Mouse (Mus musculus): ENCODE data around the gene Vamp8.
A peak's percentile ranks its signal among the peaks of the same experiment; 100 is the strongest.

Gene Vamp8

DNA sequence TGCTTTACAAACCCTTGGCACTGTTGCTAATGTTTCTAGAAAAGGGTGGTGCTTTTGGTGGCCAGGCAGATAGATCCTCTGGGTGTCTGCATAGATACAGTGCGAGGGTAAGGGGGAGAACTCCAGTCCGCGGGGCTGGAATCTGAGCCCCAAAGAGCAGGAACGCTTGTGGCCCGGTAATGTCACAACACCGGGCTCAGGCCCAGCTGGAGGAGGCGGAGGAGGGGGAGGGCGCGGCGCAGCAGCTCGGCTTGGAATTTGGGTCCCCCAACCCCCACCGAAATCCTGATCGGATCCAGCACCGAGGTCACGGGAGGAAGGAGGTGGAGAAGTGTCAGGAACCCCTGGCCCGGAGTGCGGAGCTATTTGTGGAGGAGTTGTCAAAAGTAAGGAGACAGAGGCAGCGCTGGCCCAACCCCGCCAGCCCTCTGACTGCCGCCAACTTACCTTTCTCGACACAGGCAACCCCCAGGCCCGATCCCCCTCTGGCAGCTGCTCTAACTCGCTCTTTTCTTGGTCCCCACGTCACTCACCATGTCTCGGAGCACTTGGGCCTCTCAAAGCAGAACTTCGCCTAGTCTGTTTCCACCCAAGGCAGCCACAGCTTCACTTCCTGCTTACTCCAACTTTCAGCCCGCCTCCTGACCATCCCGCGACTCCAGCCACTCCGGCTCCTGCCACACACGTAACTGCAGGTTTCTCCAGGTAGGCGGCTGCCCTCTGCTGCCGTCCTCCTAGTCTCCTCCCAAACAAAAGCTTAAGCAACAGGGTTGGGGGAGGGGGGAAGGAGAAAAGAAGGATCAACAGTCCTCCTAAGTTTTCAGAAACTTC is at the start of gene Vamp8:
TSS of gene Vamp8 (minus strand) at position 763 of the 831 bp plus-strand sequence.
- DNase-seq (ENCODE audit: extremely low spot score): peak; percentile 72

DNA sequence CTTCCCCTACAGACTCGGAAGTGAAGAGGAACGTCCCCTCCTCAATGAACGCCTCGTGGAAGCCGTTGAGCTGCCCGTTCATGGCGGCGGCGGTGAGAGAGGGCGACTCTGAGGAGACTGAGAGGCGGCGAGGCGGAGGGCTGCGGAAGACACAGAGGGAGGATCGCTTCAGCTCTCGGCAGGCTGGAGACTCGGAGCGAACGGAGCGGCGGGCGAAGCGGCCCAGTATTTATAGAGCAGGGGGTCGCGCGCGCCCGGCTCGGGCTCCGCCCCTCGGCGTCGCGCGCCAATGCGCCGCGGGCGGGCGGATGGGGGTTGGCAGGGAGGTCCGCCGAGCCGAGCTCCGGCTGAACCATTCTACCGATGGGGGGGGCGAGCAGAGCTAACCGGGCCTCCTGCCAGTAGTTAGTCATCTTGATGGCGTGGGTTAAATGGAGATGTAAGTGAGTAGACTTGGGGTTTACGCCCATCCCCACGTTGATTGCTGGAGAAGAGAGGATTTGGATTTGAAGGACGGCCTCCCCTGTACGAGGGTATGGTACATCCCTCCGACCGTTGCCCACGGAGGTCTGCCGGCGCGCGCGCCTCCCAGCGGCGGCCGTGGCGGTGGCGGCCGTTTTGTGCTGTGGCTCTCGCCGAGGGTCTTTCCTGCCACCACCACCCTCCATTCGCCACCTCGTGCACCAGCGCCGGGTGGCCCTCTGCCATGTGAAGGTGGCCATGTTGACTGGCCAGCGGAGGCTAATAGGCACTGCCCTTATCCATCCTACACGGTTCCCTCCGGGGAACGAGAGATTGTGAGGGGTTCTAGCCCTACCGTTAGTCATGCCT is 49.1 kb upstream of the Vamp8 start, which contains the start of gene Mat2a:
TSS of gene Mat2a (minus strand) at position 204 of the 831 bp plus-strand sequence.
- peak; percentile 97 for DNase-seq (ENCODE audit: extremely low spot score)

GRCm38 (mm10) chr6:72438862-72439354 is 48.4 kb upstream of the Vamp8 start:
- DNase-seq (ENCODE audit: extremely low spot score): peak; percentile 82

- peak; percentile 26 for DNase-seq (ENCODE audit: extremely low spot score)
Observed at GRCm38 (mm10) chr6:72438226-72438625, 47.7 kb upstream of the Vamp8 start.

DNA sequence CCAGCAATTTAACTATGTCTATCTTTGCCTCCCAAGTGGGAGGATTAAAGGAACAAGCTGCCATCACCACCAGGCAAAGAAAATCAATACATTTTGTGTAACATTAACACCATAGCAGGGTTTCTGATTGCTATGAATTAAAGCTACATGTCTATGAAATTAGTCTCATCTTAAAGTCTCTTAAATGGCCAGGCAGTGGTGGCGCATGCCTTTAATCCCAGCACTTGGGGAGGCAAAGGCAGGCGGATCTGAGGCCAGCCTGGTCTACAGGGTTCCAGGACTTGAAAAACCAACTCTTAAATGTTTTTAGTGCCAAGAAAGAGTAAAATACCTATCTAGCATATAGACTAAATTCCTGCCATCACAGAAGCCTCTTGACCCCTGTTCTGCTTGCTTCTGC is 41.6 kb upstream of the Vamp8 start:
- DNase-seq (ENCODE audit: extremely low spot score): no peak

DNA sequence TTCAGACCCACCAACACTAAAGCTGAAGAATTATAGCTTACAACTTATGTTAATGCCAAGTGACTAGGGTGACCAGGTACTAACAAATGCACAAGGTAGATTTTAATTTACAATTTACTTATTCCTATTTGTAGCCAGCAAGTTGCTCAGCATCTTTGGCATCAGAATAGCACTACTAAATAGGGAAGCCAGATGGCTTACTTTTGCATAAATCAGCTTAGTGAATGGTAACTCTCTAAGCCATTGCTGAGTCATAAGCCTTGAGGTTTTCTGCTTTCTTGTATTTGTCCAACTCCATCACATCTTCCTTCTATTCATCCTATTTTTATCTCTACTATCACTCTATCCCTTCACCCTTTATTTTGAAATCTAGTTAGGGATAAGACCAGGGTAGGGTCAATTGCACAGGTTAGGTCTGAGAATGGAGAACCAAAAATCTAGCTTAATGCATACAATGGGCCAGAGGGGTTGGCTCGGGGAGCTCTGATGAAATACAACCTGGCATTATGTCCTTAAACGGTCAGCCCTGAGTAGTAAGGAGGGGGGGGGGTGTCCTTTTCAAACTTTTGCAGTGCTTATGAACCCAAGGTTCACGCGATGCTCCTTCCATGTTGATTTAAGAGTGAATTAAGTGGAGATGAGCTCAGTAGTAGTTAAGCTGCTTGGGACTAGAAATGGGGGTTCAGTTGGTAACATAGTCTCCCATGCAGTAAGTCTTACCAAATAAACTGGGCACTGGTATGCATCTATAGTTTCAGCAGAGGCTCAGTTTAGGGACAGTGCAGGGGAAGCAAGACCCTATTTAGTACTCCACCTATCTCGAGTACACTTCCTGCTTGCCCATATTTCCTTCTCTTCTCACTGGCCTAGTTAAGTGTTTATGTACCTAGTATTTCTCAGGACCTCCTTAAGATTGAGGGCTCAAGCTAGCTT is 40.8 kb upstream of the Vamp8 start:
- DNase-seq (ENCODE audit: extremely low spot score): peak; percentile 40

DNA sequence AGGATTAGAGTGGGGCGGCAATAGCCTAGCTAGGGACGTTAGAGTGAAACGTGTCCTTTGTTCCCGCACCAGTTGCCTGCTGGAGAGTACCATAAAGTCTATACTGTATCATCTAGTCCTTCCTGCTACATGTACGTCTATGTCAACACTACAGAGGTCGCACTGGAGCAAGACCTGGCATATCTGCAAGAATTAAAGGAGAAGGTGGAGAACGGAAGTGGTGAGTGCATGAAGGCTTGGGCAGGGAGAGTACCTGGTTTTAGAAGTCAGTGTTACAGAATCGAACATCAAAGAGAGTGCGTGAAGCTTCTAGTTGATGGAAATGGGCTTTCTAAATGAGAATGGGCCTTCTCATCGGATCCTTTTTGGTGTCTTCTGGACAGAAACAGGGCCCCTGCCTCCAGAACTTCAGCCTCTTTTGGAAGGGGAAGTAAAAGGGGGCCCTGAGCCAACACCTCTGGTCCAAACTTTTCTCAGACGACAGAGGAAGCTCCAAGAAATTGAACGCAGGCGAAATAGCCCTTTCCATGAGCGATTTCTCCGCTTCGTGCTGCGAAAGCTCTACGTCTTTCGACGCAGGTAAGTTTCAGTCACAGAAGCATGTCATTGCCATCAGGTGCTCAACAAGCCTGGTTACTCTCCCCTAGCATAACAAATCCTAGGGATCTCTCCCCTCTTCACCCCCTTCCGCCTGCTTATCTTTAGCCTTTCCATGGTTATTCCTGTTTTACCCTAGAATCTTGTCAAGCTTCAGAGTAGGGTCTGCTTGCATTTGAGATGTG is 38.7 kb upstream of the Vamp8 start:
- DNase-seq (ENCODE audit: extremely low spot score): no peak

- peak; percentile 66 for DNase-seq (ENCODE audit: extremely low spot score)
Observed at GRCm38 (mm10) chr6:72428036-72428435, 37.5 kb upstream of the Vamp8 start.

GRCm38 (mm10) chr6:72425646-72426045 is 35.1 kb upstream of the Vamp8 start:
- DNase-seq (ENCODE audit: extremely low spot score): no peak

DNA sequence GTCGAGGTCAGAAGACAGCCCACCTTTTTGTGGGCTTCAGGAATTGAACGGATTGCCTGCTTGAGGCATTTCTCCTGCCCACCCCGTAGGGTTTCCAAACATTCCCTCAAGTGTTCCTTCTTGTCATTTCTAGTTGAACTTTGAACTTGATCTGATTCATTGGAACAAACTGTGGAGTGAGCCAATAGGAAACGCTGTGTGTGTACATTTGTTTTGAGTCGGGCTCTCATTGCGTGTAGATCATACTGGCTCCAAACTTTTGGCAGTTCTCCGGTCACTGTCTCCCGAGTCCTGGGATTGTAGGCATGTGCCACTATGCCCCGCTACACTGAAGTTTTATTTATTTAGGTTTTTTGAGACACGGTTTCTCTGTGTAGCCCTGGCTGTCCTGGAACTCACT is 30.4 kb upstream of the Vamp8 start:
- DNase-seq (ENCODE audit: extremely low spot score): no peak

- DNase-seq (ENCODE audit: extremely low spot score): no peak
Observed at GRCm38 (mm10) chr6:72419806-72420205, 29.3 kb upstream of the Vamp8 start.

GRCm38 (mm10) chr6:72418279-72418678 is 27.8 kb upstream of the Vamp8 start:
- no peak for DNase-seq (ENCODE audit: extremely low spot score)

DNA sequence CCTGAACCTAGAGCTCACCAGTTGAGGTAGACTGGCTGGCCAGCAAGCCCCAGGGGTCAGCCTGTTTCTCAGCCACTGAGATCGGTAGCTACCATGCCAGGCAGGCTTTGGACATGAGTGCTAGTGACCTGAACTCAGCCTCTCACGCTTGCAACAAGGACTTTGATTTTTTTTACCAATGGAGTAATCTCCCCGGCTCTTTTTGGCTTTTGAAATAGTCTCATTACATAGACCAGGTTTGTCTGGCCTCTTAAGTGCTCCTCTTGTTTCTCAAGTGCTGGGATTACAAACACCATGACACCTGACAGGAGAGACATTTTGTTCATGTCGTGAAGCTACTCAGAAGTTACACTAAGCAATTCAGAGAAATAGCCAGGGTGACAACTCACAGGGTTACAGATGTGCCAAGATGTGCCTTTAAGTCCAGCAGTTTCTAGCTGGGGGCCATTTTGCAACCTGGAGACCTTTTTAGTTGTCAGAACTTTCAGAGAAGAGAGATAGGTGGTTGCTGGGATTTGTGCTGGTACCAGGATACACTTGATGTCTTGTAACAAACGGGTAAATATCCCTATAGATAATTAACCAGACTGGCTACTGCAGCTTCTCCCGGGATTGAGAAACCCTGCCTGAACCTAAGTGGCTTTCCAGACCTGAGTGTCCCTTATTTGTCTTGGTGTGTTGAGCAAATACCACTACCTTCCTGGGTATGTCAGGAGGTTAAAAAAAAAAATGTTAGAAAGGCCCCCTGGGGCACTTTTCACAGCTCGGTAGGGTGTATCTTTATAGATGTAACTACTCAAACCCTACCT is 25.7 kb upstream of the Vamp8 start:
- no peak for DNase-seq (ENCODE audit: extremely low spot score)

DNA sequence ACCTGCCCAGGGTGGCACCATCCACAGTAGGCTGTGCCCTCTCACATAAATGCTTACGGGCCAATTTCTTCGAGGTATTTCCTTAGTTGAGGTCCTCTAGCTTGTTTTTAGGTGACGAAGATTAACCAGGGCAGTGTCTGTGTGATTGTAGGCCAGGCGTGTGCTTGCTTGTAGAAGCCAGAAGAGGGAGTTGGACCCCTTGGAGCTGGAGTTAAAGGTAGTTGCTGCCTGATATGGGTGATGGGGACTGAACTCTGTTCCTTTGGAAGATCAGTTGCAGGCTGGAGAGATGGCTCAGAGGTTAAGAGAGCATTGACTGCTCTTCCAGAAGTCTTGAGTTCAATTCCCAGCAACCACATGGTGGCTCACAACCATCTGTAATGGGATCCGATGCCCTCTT is 24.7 kb upstream of the Vamp8 start:
- no peak for DNase-seq (ENCODE audit: extremely low spot score)

DNA sequence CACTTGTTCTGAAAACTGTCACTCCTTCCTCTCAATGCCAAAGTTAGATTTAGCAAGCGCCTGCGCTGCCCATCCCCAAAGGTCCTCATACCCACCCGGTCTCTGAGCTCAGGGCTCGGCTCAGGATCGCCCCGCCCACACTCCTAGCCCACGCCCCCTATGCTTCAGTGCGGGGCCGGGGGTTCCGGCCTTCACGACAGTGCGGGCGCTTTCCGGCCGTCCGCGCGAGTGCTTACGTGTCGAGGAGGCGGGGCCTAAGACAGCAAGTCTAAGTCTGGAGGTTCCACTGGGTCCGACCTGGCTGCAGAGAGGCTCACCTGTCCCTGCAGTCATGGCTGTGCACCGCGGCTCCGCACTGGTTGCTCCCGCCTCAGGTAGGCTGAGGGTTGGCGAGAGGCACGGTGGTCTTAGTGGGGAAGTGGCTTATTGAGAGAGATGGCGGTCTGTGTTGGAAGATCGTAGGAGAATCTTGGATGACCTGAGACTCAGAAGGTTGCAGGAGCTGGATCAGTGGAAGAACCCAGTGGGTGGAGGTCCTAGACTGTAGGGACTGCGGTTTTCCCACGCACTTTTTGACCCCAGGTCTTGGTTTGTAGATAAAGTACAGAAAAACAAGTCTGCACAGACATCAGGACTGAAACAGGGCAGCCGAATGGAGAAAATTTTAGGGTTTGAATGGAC is 23.7 kb upstream of the Vamp8 start, which contains the start of gene Ggcx:
TSS of gene Ggcx (plus strand) at position 233 of the 681 bp plus-strand sequence.
- peak; percentile 95 for DNase-seq (ENCODE audit: extremely low spot score)

GRCm38 (mm10) chr6:72410518-72410917 is 20.0 kb upstream of the Vamp8 start:
- DNase-seq (ENCODE audit: extremely low spot score): no peak

- no peak for DNase-seq (ENCODE audit: extremely low spot score)
Observed at GRCm38 (mm10) chr6:72410003-72410402, 19.5 kb upstream of the Vamp8 start.

GRCm38 (mm10) chr6:72409567-72409966 is 19.1 kb upstream of the Vamp8 start:
- DNase-seq (ENCODE audit: extremely low spot score): peak; percentile 58

- peak; percentile 86 for DNase-seq (ENCODE audit: extremely low spot score)
Observed at GRCm38 (mm10) chr6:72407119-72407518, 16.6 kb upstream of the Vamp8 start.

All from embryo, embryonic 9.5 days (tissue).